Mouse (Mus musculus): ENCODE measurements at regions not wholly inside any gene's neighbourhood (a gene's known extent, or its start where the extent isn't known, plus 50 kb on each side); places are given as distances from the start of the nearest gene placed in this dataset.

- DNase-seq (ENCODE audit: low spot score): no peak
- TF ChIP-seq POLR2A (IDR thresholded peaks at IDR 0.05; ENCODE audit: borderline replicate concordance, extremely low read depth, insufficient read depth, insufficient read length): no peak
- peaks cover 14% of the 10 kb centered on the region; the same call in 1 of the 2 replicates for H3K36me3 ChIP-seq (ENCODE audit: control insufficient read depth, insufficient read depth, low read length)
- H3K4me2 ChIP-seq (replicated peaks; ENCODE audit: low read depth, low read length, severe bottlenecking): no peak overlapping the region
- H3K4me3 ChIP-seq (replicated peaks; ENCODE audit: low read length): no peak overlapping the region
- H3K4me1 ChIP-seq (ENCODE audit: control insufficient read depth, insufficient read depth, low read length): peaks cover 17% of the 10 kb centered on the region
- no peak overlapping the region for H3K9ac ChIP-seq (ENCODE audit: low read depth, low read length, severe bottlenecking)
- H3K9me3 ChIP-seq (ENCODE audit: control insufficient read depth, low read length): no peaks in the 10 kb centered on the region
- WGBS: 94% methylated on average over 14 of the region's 14 CpGs
- no peak for ATAC-seq (ENCODE audit: low FRiP score, low read depth)
- no peaks in the 10 kb centered on the region for H3K27me3 ChIP-seq (ENCODE audit: control insufficient read depth, insufficient read depth, low read length)
- H3K27ac ChIP-seq (replicated peaks; ENCODE audit: low read depth, low read length): no peak overlapping the region
These were observed 174.1 kb upstream of the Mrps10 start for GRCm38 (mm10) chr17:47194463-47195012.

DNA sequence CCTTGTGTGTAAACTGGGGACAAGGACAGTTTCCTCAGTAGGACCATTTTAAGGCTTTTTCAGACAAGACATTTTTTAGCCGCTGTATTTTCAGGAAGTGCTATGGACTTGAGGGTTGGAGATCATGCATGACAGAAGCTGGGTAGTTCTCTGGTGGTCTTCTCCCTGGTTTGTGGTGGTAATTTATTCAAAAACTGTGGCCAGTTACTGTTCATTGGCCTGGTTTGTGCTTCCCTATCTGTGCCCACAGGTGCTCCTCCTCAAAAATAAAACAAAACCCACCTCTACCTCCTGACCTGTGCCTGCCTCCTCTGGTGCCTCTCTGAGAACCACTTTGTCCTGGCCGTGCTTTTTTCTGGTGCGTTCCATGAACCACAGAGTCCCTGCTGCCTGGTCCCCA, 177.3 kb upstream of the Mrps10 start:
- Histone ChIP-seq H3K27ac (replicated peaks; ENCODE audit: low read depth, low read length) (no peak overlapping the region), H3K36me3 (ENCODE audit: control insufficient read depth, insufficient read depth, low read length) (0 out of 2 replicates have a peak, but pooled peaks cover 10% of the 10 kb centered on the region), H3K4me3 (replicated peaks; ENCODE audit: low read length) (no peak overlapping the region), H3K9ac (ENCODE audit: low read depth, low read length, severe bottlenecking) (no peak overlapping the region), H3K4me1 (ENCODE audit: control insufficient read depth, insufficient read depth, low read length) (no peaks in the 10 kb centered on the region; the same call in 1 of the 2 replicates), H3K9me3 (ENCODE audit: control insufficient read depth, low read length) (no peaks in the 10 kb centered on the region), H3K4me2 (replicated peaks; ENCODE audit: low read depth, low read length, severe bottlenecking) (no peak overlapping the region), H3K27me3 (ENCODE audit: control insufficient read depth, insufficient read depth, low read length) (no peaks in the 10 kb centered on the region)
- ATAC-seq (ENCODE audit: low FRiP score, low read depth) (no peak), DNase-seq (ENCODE audit: low spot score) (no peak)
- WGBS: 81% methylated on average over 3 of the region's 3 CpGs
- TF ChIP-seq POLR2A (IDR thresholded peaks at IDR 0.05; ENCODE audit: borderline replicate concordance, extremely low read depth, insufficient read depth, insufficient read length): no peak

DNA sequence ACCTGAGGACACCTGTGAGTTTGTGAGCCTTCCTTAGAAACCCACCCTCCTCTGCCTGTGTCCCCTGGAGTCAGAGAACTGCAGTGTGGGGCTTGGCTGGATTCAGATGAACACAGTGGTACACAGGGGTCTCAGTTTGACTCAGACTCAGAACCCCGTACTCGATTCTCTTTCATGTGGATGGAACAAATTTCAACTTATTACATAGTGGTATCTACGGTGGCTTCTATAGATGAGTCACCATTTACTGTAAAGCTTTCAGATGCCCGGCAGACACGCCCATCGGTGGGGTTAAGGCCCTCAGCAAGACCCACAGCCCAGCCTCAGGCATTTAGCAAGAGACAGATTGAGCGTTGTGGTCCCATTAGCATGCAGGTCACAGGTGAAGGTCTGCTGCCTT, 178.9 kb upstream of the Mrps10 start:
- no peak overlapping the region for H3K9ac ChIP-seq (ENCODE audit: low read depth, low read length, severe bottlenecking)
- no peaks in the 10 kb centered on the region for H3K4me1 ChIP-seq (ENCODE audit: control insufficient read depth, insufficient read depth, low read length)
- WGBS: 84% methylated on average over 7 of the region's 7 CpGs
- H3K27me3 ChIP-seq (ENCODE audit: control insufficient read depth, insufficient read depth, low read length): no peaks in the 10 kb centered on the region
- no peak overlapping the region for H3K4me3 ChIP-seq (replicated peaks; ENCODE audit: low read length)
- ATAC-seq (ENCODE audit: low FRiP score, low read depth) (no peak), DNase-seq (ENCODE audit: low spot score) (no peak)
- TF ChIP-seq POLR2A (IDR thresholded peaks at IDR 0.05; ENCODE audit: borderline replicate concordance, extremely low read depth, insufficient read depth, insufficient read length): no peak
- H3K27ac ChIP-seq (replicated peaks; ENCODE audit: low read depth, low read length): no peak overlapping the region
- no peak overlapping the region for H3K4me2 ChIP-seq (replicated peaks; ENCODE audit: low read depth, low read length, severe bottlenecking)
- 0 out of 2 replicates have a peak, but pooled peaks cover 10% of the 10 kb centered on the region for H3K36me3 ChIP-seq (ENCODE audit: control insufficient read depth, insufficient read depth, low read length)
- no peaks in the 10 kb centered on the region for H3K9me3 ChIP-seq (ENCODE audit: control insufficient read depth, low read length)

- Histone ChIP-seq H3K36me3 (ENCODE audit: control insufficient read depth, insufficient read depth, low read length) (no peaks in the 10 kb centered on the region; the same call in 1 of the 2 replicates), H3K27ac (replicated peaks; ENCODE audit: low read depth, low read length) (no peak overlapping the region), H3K4me2 (replicated peaks; ENCODE audit: low read depth, low read length, severe bottlenecking) (no peak overlapping the region), H3K4me3 (replicated peaks; ENCODE audit: low read length) (no peak overlapping the region), H3K9me3 (ENCODE audit: control insufficient read depth, low read length) (no peaks in the 10 kb centered on the region), H3K4me1 (ENCODE audit: control insufficient read depth, insufficient read depth, low read length) (peaks cover 6% of the 10 kb centered on the region), H3K9ac (ENCODE audit: low read depth, low read length, severe bottlenecking) (no peak overlapping the region), H3K27me3 (ENCODE audit: control insufficient read depth, insufficient read depth, low read length) (no peaks in the 10 kb centered on the region)
- ATAC-seq (ENCODE audit: low FRiP score, low read depth) (no peak), DNase-seq (ENCODE audit: low spot score) (no peak)
- no peak for TF ChIP-seq POLR2A (IDR thresholded peaks at IDR 0.05; ENCODE audit: borderline replicate concordance, extremely low read depth, insufficient read depth, insufficient read length)
- whole genome bisulfite sequencing: 80% methylated on average over 6 of the region's 6 CpGs
These were observed 173.8 kb upstream of the Ubr2 start for GRCm38 (mm10) chr17:47184148-47184547.

GRCm38 (mm10) chr17:47182118-47182517, 171.8 kb upstream of the Ubr2 start:
- no peaks in the 10 kb centered on the region; the same call in 1 of the 2 replicates for H3K36me3 ChIP-seq (ENCODE audit: control insufficient read depth, insufficient read depth, low read length)
- H3K4me2 ChIP-seq (replicated peaks; ENCODE audit: low read depth, low read length, severe bottlenecking): no peak overlapping the region
- peaks cover 24% of the 10 kb centered on the region for H3K4me1 ChIP-seq (ENCODE audit: control insufficient read depth, insufficient read depth, low read length)
- no peaks in the 10 kb centered on the region for H3K9me3 ChIP-seq (ENCODE audit: control insufficient read depth, low read length)
- DNase-seq (ENCODE audit: low spot score): no peak
- no peak for TF ChIP-seq POLR2A (IDR thresholded peaks at IDR 0.05; ENCODE audit: borderline replicate concordance, extremely low read depth, insufficient read depth, insufficient read length)
- WGBS: 75% methylated on average over 6 of the region's 6 CpGs
- H3K27me3 ChIP-seq (ENCODE audit: control insufficient read depth, insufficient read depth, low read length): no peaks in the 10 kb centered on the region
- no peak for ATAC-seq (ENCODE audit: low FRiP score, low read depth)
- no peak overlapping the region for H3K27ac ChIP-seq (replicated peaks; ENCODE audit: low read depth, low read length)
- no peak overlapping the region for H3K9ac ChIP-seq (ENCODE audit: low read depth, low read length, severe bottlenecking)
- H3K4me3 ChIP-seq (replicated peaks; ENCODE audit: low read length): no peak overlapping the region
